Mouse (Mus musculus): ENCODE results near the gene Ogfod2. TPM values are rescaled to one million over a fixed set of nuclear protein-coding genes. Genes with fewer than 3 reads are reported as not detected.

Ogfod2 gene
- polyA plus RNA-seq, 1 experiment: 10.7 TPM

GRCm38 (mm10) chr5:124086876-124087275 is 25.2 kb upstream of the Ogfod2 start:
- no peak overlapping the region for H3K4me3 ChIP-seq (ENCODE audit: insufficient read depth, poor library complexity, severe bottlenecking)
- H3ac ChIP-seq (ENCODE audit: control insufficient read depth, insufficient read length, low read depth): no peak overlapping the region
- no peaks in the 10 kb centered on the region for H3K27me3 ChIP-seq (ENCODE audit: control insufficient read depth, insufficient read depth, insufficient read length)
- H3K79me3 ChIP-seq (ENCODE audit: low read depth): no peaks in the 10 kb centered on the region
- no peaks in the 10 kb centered on the region for H3K79me2 ChIP-seq (ENCODE audit: control insufficient read depth, insufficient read depth)
- no peaks in the 10 kb centered on the region for H3K36me3 ChIP-seq (ENCODE audit: control insufficient read depth, insufficient read depth)
- TF ChIP-seq MYOD1 (IDR thresholded peaks at IDR 0.05; ENCODE audit: control insufficient read depth, insufficient read length, low read depth): no peak
- no peak for TF ChIP-seq MAX (IDR thresholded peaks at IDR 0.05)
- no peak for TF ChIP-seq MYOG (IDR thresholded peaks at IDR 0.05; ENCODE audit: control insufficient read depth, extremely low read depth, insufficient read length)
- no peak for TF ChIP-seq USF1 (IDR thresholded peaks at IDR 0.05; ENCODE audit: low read depth)
- TF ChIP-seq CTCF (IDR thresholded peaks at IDR 0.05; ENCODE audit: control insufficient read depth, insufficient read depth, insufficient read length): no peak
- no peak for TF ChIP-seq CEBPB (IDR thresholded peaks at IDR 0.05; ENCODE audit: low read depth)
- no peak for TF ChIP-seq FOSL1 (IDR thresholded peaks at IDR 0.05; ENCODE audit: insufficient read depth, low read length, poor library complexity, severe bottlenecking)

- Histone ChIP-seq H3K79me3 (ENCODE audit: low read depth) (no peaks in the 10 kb centered on the region), H3ac (ENCODE audit: control insufficient read depth, insufficient read length, low read depth) (no peak overlapping the region), H3K36me3 (ENCODE audit: control insufficient read depth, insufficient read depth) (no peaks in the 10 kb centered on the region), H3K4me3 (ENCODE audit: insufficient read depth, poor library complexity, severe bottlenecking) (no peak overlapping the region), H3K79me2 (ENCODE audit: control insufficient read depth, insufficient read depth) (no peaks in the 10 kb centered on the region), H3K27me3 (ENCODE audit: control insufficient read depth, insufficient read depth, insufficient read length) (no peaks in the 10 kb centered on the region)
- TF ChIP-seq MAX (IDR thresholded peaks at IDR 0.05) (no peak), FOSL1 (IDR thresholded peaks at IDR 0.05; ENCODE audit: insufficient read depth, low read length, poor library complexity, severe bottlenecking) (no peak), CEBPB (IDR thresholded peaks at IDR 0.05; ENCODE audit: low read depth) (no peak), USF1 (IDR thresholded peaks at IDR 0.05; ENCODE audit: low read depth) (no peak), CTCF (IDR thresholded peaks at IDR 0.05; ENCODE audit: control insufficient read depth, insufficient read depth, insufficient read length) (no peak), MYOD1 (IDR thresholded peaks at IDR 0.05; ENCODE audit: control insufficient read depth, insufficient read length, low read depth) (no peak), MYOG (IDR thresholded peaks at IDR 0.05; ENCODE audit: control insufficient read depth, extremely low read depth, insufficient read length) (no peak)
Observed at GRCm38 (mm10) chr5:124089868-124090267, 22.2 kb upstream of the Ogfod2 start.

- H3K27me3 ChIP-seq (ENCODE audit: control insufficient read depth, insufficient read depth, insufficient read length): no peaks in the 10 kb centered on the region
- TF ChIP-seq FOSL1 (IDR thresholded peaks at IDR 0.05; ENCODE audit: insufficient read depth, low read length, poor library complexity, severe bottlenecking): no peak
- TF ChIP-seq MYOD1 (IDR thresholded peaks at IDR 0.05; ENCODE audit: control insufficient read depth, insufficient read length, low read depth): no peak
- no peak for TF ChIP-seq USF1 (IDR thresholded peaks at IDR 0.05; ENCODE audit: low read depth)
- no peak for TF ChIP-seq MAX (IDR thresholded peaks at IDR 0.05)
- no peak for TF ChIP-seq CTCF (IDR thresholded peaks at IDR 0.05; ENCODE audit: control insufficient read depth, insufficient read depth, insufficient read length)
- TF ChIP-seq CEBPB (IDR thresholded peaks at IDR 0.05; ENCODE audit: low read depth): no peak
- TF ChIP-seq MYOG (IDR thresholded peaks at IDR 0.05; ENCODE audit: control insufficient read depth, extremely low read depth, insufficient read length): no peak
- H3K4me3 ChIP-seq (ENCODE audit: insufficient read depth, poor library complexity, severe bottlenecking): no peak overlapping the region
- no peaks in the 10 kb centered on the region for H3K79me3 ChIP-seq (ENCODE audit: low read depth)
- no peaks in the 10 kb centered on the region for H3K79me2 ChIP-seq (ENCODE audit: control insufficient read depth, insufficient read depth)
- H3ac ChIP-seq (ENCODE audit: control insufficient read depth, insufficient read length, low read depth): no peak overlapping the region
- no peaks in the 10 kb centered on the region for H3K36me3 ChIP-seq (ENCODE audit: control insufficient read depth, insufficient read depth)
Observed at GRCm38 (mm10) chr5:124091951-124092406, 20.1 kb upstream of the Ogfod2 start.

- Histone ChIP-seq H3K4me3 (ENCODE audit: insufficient read depth, poor library complexity, severe bottlenecking) (no peak overlapping the region), H3K79me2 (ENCODE audit: control insufficient read depth, insufficient read depth) (no peaks in the 10 kb centered on the region), H3ac (ENCODE audit: control insufficient read depth, insufficient read length, low read depth) (no peak overlapping the region), H3K27me3 (ENCODE audit: control insufficient read depth, insufficient read depth, insufficient read length) (no peaks in the 10 kb centered on the region), H3K79me3 (ENCODE audit: low read depth) (no peaks in the 10 kb centered on the region), H3K36me3 (ENCODE audit: control insufficient read depth, insufficient read depth) (no peaks in the 10 kb centered on the region)
- TF ChIP-seq MYOD1 (IDR thresholded peaks at IDR 0.05; ENCODE audit: control insufficient read depth, insufficient read length, low read depth) (no peak), MYOG (IDR thresholded peaks at IDR 0.05; ENCODE audit: control insufficient read depth, extremely low read depth, insufficient read length) (no peak)
Observed at GRCm38 (mm10) chr5:124093120-124093794, 18.8 kb upstream of the Ogfod2 start.

- H3K79me3 ChIP-seq (ENCODE audit: low read depth): no peaks in the 10 kb centered on the region
- no peaks in the 10 kb centered on the region for H3K36me3 ChIP-seq (ENCODE audit: control insufficient read depth, insufficient read depth)
- no peaks in the 10 kb centered on the region for H3K79me2 ChIP-seq (ENCODE audit: control insufficient read depth, insufficient read depth)
- TF ChIP-seq MAX (IDR thresholded peaks at IDR 0.05): no peak
- TF ChIP-seq MYOD1 (IDR thresholded peaks at IDR 0.05; ENCODE audit: control insufficient read depth, insufficient read length, low read depth): no peak
- TF ChIP-seq CEBPB (IDR thresholded peaks at IDR 0.05; ENCODE audit: low read depth): no peak
- TF ChIP-seq USF1 (IDR thresholded peaks at IDR 0.05; ENCODE audit: low read depth): no peak
- no peak overlapping the region for H3K4me3 ChIP-seq (ENCODE audit: insufficient read depth, poor library complexity, severe bottlenecking)
- no peaks in the 10 kb centered on the region for H3K27me3 ChIP-seq (ENCODE audit: control insufficient read depth, insufficient read depth, insufficient read length)
- no peak overlapping the region for H3ac ChIP-seq (ENCODE audit: control insufficient read depth, insufficient read length, low read depth)
Observed at GRCm38 (mm10) chr5:124093852-124094604, 18.1 kb upstream of the Ogfod2 start.

All from C2C12 (cell line).